Mouse (Mus musculus) megakaryocyte-erythroid progenitor cell, adult 5 weeks (primary cell): ENCODE results near the gene Phc1. TPM values are rescaled to one million over a fixed set of nuclear protein-coding genes. Genes with fewer than 3 reads are reported as not detected.

Source experiments
- polyA plus RNA-seq: library from polyadenylated mRNA; stranded (reverse); fragments of >175 nt; gene quantifications from 2 replicates; pipeline ENCODE4 v1.2.3, GENCODE M21; 2012

Phc1 gene
- polyA plus RNA-seq, result 23.9 and 26.9 TPM in 2 replicates

GRCm38 (mm10) chr6:122340349-122341000 is at the start of gene Phc1:
Gene Phc1 (minus strand): TSS chr6:122340561.

DNA sequence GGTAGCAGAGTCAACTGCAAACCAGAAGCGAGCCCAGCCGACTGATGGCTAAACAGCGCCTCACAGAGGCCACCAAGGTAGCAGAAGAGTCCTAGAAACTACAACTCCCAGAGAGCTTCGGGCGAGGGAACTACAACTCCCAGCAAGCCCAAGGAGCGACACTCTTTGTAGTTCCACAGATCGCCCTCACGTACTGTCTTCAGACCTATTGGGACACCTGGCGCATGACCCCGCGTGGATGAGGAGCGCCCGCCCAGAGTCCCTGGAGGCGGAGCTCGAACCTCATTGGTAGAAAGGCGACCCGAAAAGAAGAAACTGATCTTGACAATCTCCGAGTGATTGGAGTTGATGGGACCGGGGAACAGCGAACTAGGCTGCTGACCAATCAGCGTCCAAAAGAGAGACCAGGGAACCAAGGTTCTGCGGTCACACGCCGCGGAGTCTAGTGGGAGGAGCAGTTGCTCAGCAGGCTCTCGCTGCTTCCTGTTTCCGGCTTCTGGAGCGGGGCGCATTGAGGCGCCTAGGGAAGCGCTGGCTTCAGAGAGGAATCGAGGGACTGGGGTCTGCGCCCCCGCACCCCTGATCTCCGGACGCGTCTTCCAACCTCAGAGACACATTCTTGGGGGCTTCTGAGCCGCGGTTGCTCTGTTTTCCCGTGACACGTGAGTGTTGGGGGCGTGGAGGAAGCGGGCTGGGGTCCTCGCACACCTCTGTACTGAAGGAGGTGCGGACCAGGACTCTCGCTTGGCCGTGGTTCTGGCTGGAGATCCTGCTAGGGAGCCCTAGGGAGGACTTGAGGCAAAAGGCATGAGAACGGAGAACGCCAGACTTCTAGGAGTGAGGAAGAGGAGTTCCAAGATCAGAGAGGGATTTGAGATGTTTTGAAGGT is 31.6 kb downstream of the Phc1 start, which contains the start of gene M6pr:
Gene M6pr, plus strand, starts transcription at position 216 of the 889 bp plus-strand sequence.

GRCm38 (mm10) chr6:122282782-122283181 is 57.6 kb downstream of the Phc1 start, which contains the start of gene Klrg1:
Gene Klrg1 (minus strand): TSS chr6:122282882.

Other genes starting within 250 kb of the Phc1 start
- gene Klrg1, start 57.7 kb downstream of the Phc1 start, polyA plus RNA-seq, result not detected in 2 replicates
- 21.6 and 26.7 TPM in 2 replicates for gene M6pr, start 31.8 kb downstream of the Phc1 start, polyA plus RNA-seq
- gene Rimklb, start 158.2 kb upstream of the Phc1 start, polyA plus RNA-seq, result not detected in 2 replicates
- gene Mfap5, start 165.3 kb upstream of the Phc1 start, polyA plus RNA-seq, result not detected in 2 replicates
- not detected in 2 replicates for gene Aicda, start 213.2 kb upstream of the Phc1 start, polyA plus RNA-seq